Mouse (Mus musculus): ENCODE data around the gene Ppm1e. TPM values are rescaled to one million over a fixed set of nuclear protein-coding genes. Genes with fewer than 3 reads are reported as not detected.

The Ppm1e gene
- total and polyA plus RNA-seq, 2 experiments from 2014 or later: 20.8 to 78.4 TPM

DNA sequence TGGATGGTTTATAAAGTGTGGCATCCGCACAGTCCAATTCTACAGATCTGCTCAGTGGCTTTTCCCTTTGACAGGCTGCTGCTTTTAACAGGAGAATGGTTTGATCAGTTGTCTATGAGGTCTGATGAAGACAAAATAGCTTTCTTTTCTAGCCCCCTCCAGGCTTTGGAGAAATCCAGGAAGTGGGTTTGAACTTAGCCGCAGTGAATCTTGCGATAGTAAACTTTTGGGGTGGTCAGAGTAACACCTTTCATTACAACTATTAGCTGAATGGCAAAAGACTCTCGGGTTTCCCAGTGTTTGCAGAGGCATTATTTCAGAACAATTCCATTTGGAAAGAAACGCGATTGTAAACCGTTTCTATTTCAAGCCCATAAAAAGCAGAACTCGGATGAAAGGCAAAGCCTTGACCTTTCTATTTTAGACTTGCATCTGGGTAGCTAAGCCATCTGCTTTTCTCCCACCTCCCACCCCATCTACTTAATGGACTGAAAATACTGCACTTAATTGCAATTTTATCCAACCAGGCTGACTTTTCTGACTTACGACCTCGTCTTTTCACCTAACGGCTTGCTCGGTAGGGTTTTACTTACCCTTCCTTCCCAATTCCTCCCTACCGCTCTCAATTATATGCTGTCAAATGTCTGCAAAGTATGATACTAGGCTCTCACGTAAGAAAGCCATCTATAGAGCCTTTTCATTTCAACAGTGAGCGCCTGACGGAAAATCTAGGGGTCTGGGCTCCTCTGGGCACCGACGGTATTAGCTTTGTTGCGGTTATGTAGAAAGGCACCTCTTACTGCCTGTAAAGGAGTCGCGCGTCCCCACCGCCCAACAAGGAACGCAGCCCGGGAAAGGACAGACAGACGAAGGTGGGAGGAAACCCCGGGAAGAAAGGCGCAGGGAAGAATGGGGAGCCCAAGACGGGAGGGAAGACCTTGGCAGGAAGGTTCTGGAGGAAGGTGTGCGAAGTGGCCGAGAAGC lies 1.2 kb downstream of the Ppm1e start:
- Histone ChIP-seq H3K4me1 (ENCODE audit: insufficient read depth, low read length) (no peaks in the 10 kb centered on the region), H3K4me2 (ENCODE audit: low read depth, low read length, poor library complexity, severe bottlenecking) (peak overlapping the region; percentile 56), H3K27ac (ENCODE audit: low read depth, low read length) (peak overlapping the region; percentile 84), H3K4me3 (ENCODE audit: low read depth, low read length) (peak overlapping the region; percentile 98), H3K27me3 (ENCODE audit: insufficient read depth, low read length) (no peaks in the 10 kb centered on the region), H3K9me3 (ENCODE audit: low read length) (no peaks in the 10 kb centered on the region), H3K9ac (replicated peaks; ENCODE audit: low read length, poor library complexity, severe bottlenecking) (peak overlapping the region; percentile 88), H3K36me3 (ENCODE audit: insufficient read depth, low read length) (no peaks in the 10 kb centered on the region)
- 2% methylated on average over 31 of the region's 31 CpGs for WGBS
- no peak for TF ChIP-seq CTCF (IDR thresholded peaks at IDR 0.05)
- ATAC-seq (ENCODE audit: low FRiP score) (no peak), DNase-seq (ENCODE audit: low spot score) (peak; percentile 27)

- ATAC-seq (ENCODE audit: low FRiP score): no peak
- 90% methylated on average over 1 of the region's 1 CpGs for WGBS
- no peak overlapping the region for H3K4me3 ChIP-seq (ENCODE audit: low read depth, low read length)
- H3K27me3 ChIP-seq (ENCODE audit: insufficient read depth, low read length): no peaks in the 10 kb centered on the region
- no peak for TF ChIP-seq CTCF (IDR thresholded peaks at IDR 0.05)
- H3K9ac ChIP-seq (replicated peaks; ENCODE audit: low read length, poor library complexity, severe bottlenecking): no peak overlapping the region
- DNase-seq (ENCODE audit: low spot score): no peak
- H3K27ac ChIP-seq (ENCODE audit: low read depth, low read length): no peak overlapping the region
- no peaks in the 10 kb centered on the region for H3K4me1 ChIP-seq (ENCODE audit: insufficient read depth, low read length)
- H3K36me3 ChIP-seq (ENCODE audit: insufficient read depth, low read length): no peaks in the 10 kb centered on the region
- H3K4me2 ChIP-seq (ENCODE audit: low read depth, low read length, poor library complexity, severe bottlenecking): no peak overlapping the region
- H3K9me3 ChIP-seq (ENCODE audit: low read length): no peaks in the 10 kb centered on the region
These were observed 4.0 kb downstream of the Ppm1e start for GRCm38 (mm10) chr11:87354861-87355260.

GRCm38 (mm10) chr11:87353646-87354170 lies 5.1 kb downstream of the Ppm1e start:
- ATAC-seq (ENCODE audit: low FRiP score) (no peak), DNase-seq (ENCODE audit: low spot score) (no peak)
- Histone ChIP-seq H3K4me2 (ENCODE audit: low read depth, low read length, poor library complexity, severe bottlenecking) (no peak overlapping the region), H3K36me3 (ENCODE audit: insufficient read depth, low read length) (no peaks in the 10 kb centered on the region), H3K4me1 (ENCODE audit: insufficient read depth, low read length) (no peaks in the 10 kb centered on the region), H3K9me3 (ENCODE audit: low read length) (no peaks in the 10 kb centered on the region), H3K27me3 (ENCODE audit: insufficient read depth, low read length) (no peaks in the 10 kb centered on the region), H3K4me3 (ENCODE audit: low read depth, low read length) (no peak overlapping the region), H3K27ac (ENCODE audit: low read depth, low read length) (no peak overlapping the region), H3K9ac (replicated peaks; ENCODE audit: low read length, poor library complexity, severe bottlenecking) (no peak overlapping the region)
- no peak for TF ChIP-seq CTCF (IDR thresholded peaks at IDR 0.05)
- 89% methylated on average over 7 of the region's 7 CpGs for WGBS

DNA sequence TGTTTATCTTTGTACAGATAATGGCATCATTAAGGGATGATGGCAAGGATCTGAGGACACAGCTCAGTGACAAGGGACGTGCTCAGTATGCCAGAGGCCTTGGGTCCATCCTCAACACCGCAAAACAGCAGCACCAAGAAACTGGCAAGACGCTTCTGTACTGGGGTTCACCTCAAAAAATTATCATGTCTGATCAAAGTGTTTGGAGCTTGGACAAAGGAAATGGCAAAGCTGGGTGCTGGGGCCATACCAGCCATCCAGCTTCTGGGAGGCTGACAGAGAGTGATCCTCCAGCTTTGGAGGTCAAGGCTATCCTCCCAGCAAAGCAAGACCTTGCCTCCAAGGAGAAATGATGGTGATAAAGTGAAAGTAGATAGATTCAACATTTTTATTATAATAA lies 32.4 kb downstream of the Ppm1e start:
- TF ChIP-seq CTCF (IDR thresholded peaks at IDR 0.05): no peak

GRCm38 (mm10) chr11:87322558-87322957 lies 36.3 kb downstream of the Ppm1e start:
- H3K9ac ChIP-seq (replicated peaks; ENCODE audit: low read length, poor library complexity, severe bottlenecking): no peak overlapping the region
- H3K4me3 ChIP-seq (ENCODE audit: low read depth, low read length): no peak overlapping the region
- H3K4me1 ChIP-seq (ENCODE audit: insufficient read depth, low read length): no peaks in the 10 kb centered on the region
- no peak overlapping the region for H3K27ac ChIP-seq (ENCODE audit: low read depth, low read length)
- no peaks in the 10 kb centered on the region for H3K9me3 ChIP-seq (ENCODE audit: low read length)
- no peaks in the 10 kb centered on the region for H3K27me3 ChIP-seq (ENCODE audit: insufficient read depth, low read length)
- ATAC-seq (ENCODE audit: low FRiP score) (no peak), DNase-seq (ENCODE audit: low spot score) (no peak)
- H3K36me3 ChIP-seq (ENCODE audit: insufficient read depth, low read length): no peaks in the 10 kb centered on the region
- no peak for TF ChIP-seq CTCF (IDR thresholded peaks at IDR 0.05)
- WGBS: 74% methylated on average over 8 of the region's 8 CpGs
- H3K4me2 ChIP-seq (ENCODE audit: low read depth, low read length, poor library complexity, severe bottlenecking): no peak overlapping the region

More for the DNA sequence above, 32.4 kb downstream of the Ppm1e start:
- whole genome bisulfite sequencing: 86% methylated on average over 3 of the region's 3 CpGs
- no peak overlapping the region for H3K4me2 ChIP-seq (ENCODE audit: low read depth, low read length, poor library complexity, severe bottlenecking)
- H3K9ac ChIP-seq (replicated peaks; ENCODE audit: low read length, poor library complexity, severe bottlenecking): no peak overlapping the region
- H3K4me3 ChIP-seq (ENCODE audit: low read depth, low read length): no peak overlapping the region
- ATAC-seq (ENCODE audit: low FRiP score) (no peak), DNase-seq (ENCODE audit: low spot score) (no peak)
- H3K4me1 ChIP-seq (ENCODE audit: insufficient read depth, low read length): no peaks in the 10 kb centered on the region
- no peaks in the 10 kb centered on the region for H3K9me3 ChIP-seq (ENCODE audit: low read length)
- H3K36me3 ChIP-seq (ENCODE audit: insufficient read depth, low read length): 0 out of 2 replicates have a peak, but pooled peaks cover 3% of the 10 kb centered on the region
- no peak overlapping the region for H3K27ac ChIP-seq (ENCODE audit: low read depth, low read length)
- H3K27me3 ChIP-seq (ENCODE audit: insufficient read depth, low read length): no peaks in the 10 kb centered on the region

DNA sequence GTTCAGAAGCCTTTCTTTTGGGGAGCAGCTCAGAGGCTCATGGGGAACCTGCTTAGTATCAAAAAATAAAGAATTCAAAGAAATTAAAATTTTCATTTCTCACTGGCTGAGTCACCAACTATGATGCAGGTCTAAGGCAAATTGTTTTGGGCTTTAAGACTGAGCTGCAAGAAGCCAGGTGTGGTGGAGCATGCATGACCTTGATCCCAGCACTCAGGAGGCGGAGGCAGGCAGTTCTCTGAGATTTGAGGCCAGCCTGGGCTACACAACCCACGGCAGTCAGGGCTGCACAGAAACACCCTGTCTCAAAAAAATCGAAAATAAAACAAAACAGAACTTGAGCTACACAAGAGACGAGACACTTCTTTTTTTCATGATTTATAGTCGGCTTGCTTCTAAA lies 38.8 kb downstream of the Ppm1e start:
- TF ChIP-seq CTCF (IDR thresholded peaks at IDR 0.05): no peak
- Histone ChIP-seq H3K9ac (replicated peaks; ENCODE audit: low read length, poor library complexity, severe bottlenecking) (no peak overlapping the region), H3K36me3 (ENCODE audit: insufficient read depth, low read length) (no peaks in the 10 kb centered on the region), H3K4me2 (ENCODE audit: low read depth, low read length, poor library complexity, severe bottlenecking) (no peak overlapping the region), H3K4me3 (ENCODE audit: low read depth, low read length) (no peak overlapping the region), H3K4me1 (ENCODE audit: insufficient read depth, low read length) (no peaks in the 10 kb centered on the region), H3K9me3 (ENCODE audit: low read length) (no peaks in the 10 kb centered on the region), H3K27ac (ENCODE audit: low read depth, low read length) (no peak overlapping the region), H3K27me3 (ENCODE audit: insufficient read depth, low read length) (no peaks in the 10 kb centered on the region)
- DNase-seq (ENCODE audit: low spot score): no peak
- WGBS: 70% methylated on average over 5 of the region's 5 CpGs
- ATAC-seq (ENCODE audit: low FRiP score): no peak

Data from midbrain, postnatal 0 days (tissue).